Mouse (Mus musculus) heart, postnatal 25 days (tissue): ENCODE results near the gene Actr10. TPM values are rescaled to one million over a fixed set of nuclear protein-coding genes. Genes with fewer than 3 reads are reported as not detected.

ENCODE experiments used
- DNase-seq: peaks from one replicate; pipeline ENCODE4 v3.0.0; 2022; ENCODE audit warnings: low spot score
- intact Hi-C: fragments of 180-260 bp; cut with DNase I; formaldehyde crosslinking; loops from one replicate; pipeline ENCODE4 v1.15.1; 2025
- total RNA-seq, 2 experiments: library from RNA; stranded (reverse); gene quantifications; 2 replicates each; pipeline ENCODE4 v1.2.3; 2021

Actr10 gene
- total RNA-seq = 100 to 1,000 TPM; 133 to 135 TPM

DNA sequence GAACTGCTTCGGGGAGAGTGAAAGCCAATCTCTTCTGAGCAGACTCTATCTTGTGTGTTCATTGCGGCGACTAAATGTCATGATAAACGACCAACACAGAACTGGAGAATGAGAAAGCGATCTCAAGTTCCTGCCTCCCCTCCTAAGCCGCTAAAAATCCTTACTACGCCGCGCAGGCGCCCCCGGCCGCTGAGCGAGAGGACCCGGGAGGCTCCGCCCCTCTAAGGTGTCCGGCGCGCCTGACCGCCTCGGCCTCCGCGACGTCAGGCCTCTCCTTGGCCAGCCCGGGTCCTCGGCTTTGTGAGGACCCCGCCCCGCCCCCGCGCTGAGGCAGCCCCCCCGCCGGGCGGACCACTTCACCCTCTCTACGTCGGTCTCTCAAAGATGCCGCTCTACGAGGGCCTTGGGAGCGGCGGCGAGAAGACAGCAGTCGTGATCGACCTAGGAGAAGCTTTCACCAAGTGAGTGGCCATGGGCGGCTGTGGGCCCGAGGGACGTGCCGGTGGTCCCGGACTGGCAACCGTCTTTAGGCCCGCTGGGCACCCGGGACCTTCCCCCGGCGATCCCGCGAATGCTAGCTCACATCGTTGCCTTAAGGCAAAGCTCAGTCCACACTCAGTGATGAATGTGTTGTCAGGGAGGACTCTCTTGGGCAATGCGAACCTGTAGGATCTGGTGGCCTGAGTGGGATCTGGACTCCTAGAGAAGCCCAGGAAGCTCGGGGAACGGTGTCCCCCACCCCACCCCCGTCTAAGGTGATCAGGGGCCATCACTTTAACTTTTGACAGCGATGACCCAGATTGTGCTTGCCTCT, at the start of gene Actr10:
Gene Actr10, plus strand, starts transcription at position 287 of the 814 bp plus-strand sequence.
- DNase-seq = peak; percentile 89
- intact Hi-C loops = loop anchor here (2.0 kb wide), 1 partner anchor 27 kb away; no protein-coding TSS in a partner anchor

GRCm38 (mm10) chr12:70890405-70890804, 47.3 kb upstream of the Actr10 start:
- intact Hi-C loops = no loop called here
- DNase-seq = no peak

DNA sequence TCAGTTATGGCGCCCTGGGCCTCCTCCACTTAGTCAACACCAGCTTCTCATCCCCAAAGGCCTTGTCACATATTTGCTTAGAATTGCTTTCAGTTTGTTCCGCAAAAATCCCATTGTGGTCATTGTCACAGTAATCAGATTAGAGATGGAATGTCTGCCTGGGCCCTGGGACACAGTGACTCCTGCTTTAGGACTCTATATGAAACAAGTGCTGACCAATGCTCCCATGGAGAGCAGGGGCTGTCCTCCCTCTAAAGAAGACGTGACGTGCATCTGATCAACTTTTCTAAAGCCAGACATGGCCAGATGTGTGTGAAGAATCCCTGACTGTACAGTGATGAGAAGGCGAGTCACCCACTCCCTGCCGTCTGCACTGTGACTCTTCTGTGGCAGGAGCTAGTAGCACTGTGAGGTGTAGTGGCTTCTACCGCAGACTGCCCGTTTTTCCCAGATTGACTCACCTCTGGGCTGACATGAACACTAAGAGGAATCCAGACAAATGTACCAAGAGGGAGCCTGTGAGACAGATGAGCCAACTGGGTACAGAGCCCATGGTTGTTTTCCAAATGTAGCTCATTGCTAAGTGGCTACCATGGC, 46.7 kb upstream of the Actr10 start:
- no peak for DNase-seq
- intact Hi-C loops = no loop called here

DNA sequence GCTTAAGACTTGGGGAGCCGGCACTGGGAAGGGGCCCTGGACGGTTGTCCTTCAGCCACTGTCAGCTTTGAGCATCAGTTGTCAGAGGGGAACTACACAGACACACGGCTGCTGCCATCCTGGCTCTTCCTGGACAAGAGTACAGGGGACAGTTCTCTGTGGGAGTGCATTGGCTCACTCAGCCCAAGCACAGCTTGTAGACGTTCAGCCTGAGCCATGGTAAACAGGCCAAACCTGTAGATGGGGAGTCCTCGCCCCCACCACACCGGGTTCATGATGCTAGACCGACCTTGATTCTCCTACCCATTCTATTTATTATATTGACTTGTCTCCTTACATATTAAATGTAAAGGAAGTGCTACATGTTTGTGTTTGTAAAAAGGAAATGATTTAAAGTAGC, 42.4 kb upstream of the Actr10 start:
- intact Hi-C loops = no loop called here
- no peak for DNase-seq

- DNase-seq = no peak
- intact Hi-C loops = no loop called here
Observed at GRCm38 (mm10) chr12:70896068-70896467, 41.6 kb upstream of the Actr10 start.

- no peak for DNase-seq
- intact Hi-C loops = no loop called here
Observed at GRCm38 (mm10) chr12:70897434-70897833, 40.2 kb upstream of the Actr10 start.

- DNase-seq = no peak
- intact Hi-C loops = no loop called here
Observed at GRCm38 (mm10) chr12:70898450-70898849, 39.2 kb upstream of the Actr10 start.

- intact Hi-C loops = no loop called here
- DNase-seq = no peak
Observed at GRCm38 (mm10) chr12:70904471-70904870, 33.2 kb upstream of the Actr10 start.

DNA sequence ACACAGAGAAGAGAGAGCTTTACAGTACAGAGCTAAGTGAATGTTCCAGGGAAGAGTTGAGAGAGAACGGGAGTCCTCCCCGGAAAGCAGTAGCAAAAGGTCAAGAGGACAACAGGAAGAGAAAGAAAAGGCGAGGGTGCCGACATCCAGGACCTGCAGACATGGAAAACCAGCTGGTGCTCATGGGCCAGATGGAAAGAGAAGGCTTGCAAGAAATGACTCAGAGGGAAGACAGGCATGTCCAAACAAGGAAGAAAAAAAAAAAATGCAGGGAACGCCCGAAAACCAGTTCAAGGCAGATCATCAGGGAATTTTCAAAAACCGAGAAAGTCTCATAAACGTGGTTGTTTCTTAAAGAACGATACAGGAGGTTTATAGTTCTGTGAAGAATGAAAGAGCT, 30.8 kb upstream of the Actr10 start:
- DNase-seq = peak; percentile 39
- intact Hi-C loops = no loop called here

- intact Hi-C loops = loop anchor here (2.0 kb wide), 1 partner anchor 81 kb away; no protein-coding TSS in a partner anchor
Observed at GRCm38 (mm10) chr12:70907651-70908050, 30.0 kb upstream of the Actr10 start.

DNA sequence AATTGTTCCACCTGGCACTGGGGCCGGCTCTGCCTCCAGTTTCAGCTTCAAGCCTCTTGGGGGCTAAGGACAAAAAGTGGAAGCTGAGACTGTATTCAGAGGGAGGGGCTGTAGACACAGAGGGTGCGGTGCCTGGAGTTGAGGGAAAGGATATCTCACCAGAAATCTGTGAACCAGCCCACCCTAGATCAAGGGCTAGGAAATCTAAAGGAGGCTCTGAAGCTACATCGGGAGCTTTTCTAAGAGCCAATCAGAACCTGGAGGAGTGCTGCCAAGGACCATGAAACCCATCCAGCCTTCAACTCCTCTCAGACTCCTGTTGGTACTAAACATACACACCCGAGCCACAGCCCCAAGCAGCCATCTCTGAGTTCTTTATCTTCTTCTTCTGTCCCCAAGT, 29.6 kb upstream of the Actr10 start:
- no peak for DNase-seq
- intact Hi-C loops = loop anchor here (2.0 kb wide), 1 partner anchor 81 kb away; no protein-coding TSS in a partner anchor

More at GRCm38 (mm10) chr12:70907651-70908050, 30.0 kb upstream of the Actr10 start:
- no peak for DNase-seq

DNA sequence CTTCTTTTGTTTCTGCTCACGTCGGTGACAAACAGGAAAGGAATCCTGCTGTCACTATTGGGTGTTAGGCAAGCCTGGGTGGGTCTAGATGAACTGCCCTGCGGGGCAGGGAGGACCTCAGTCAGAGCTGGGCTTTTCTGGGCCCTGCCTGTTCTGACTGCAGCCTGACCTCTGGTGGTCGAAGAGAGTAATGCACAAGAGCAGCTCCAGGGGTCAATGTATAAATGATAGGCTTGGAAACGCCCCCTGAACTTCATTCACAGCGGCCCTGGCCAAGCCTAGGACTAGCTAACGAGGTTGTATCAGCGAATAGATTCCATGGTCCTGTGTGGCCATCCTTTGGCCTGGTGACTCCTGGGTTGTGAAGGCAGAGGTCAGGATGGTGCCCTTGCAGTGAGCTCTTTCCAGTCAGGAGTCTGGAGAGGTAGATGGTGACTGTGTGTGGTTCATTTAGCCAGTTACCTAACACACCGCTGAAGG, 27.4 kb upstream of the Actr10 start:
- DNase-seq = peak; percentile 69

DNA sequence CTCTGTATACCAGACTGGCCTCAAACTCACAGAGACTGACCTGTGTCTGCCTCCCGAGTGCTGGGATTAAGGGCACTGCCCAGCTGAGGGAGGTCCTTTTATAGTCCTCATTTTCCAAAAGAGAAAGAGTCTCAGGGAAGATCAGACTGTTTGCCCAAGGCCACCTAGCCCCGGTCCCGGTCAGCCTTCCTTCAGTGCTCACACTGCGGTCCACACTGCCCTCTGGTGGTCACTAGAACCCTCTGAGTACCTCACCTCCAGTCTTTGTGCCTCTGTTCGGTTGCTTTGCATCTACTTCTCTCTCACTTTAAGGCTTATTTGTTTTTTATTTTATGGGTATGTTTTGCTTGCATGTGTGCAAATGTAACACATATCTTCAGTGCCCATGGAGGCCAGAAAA, 26.6 kb upstream of the Actr10 start:
- intact Hi-C loops = loop anchor here (1.0 to 10.0 kb wide), 3 partner anchors 254 to 676 kb away; partner anchors contain the start of gene Pygl
- peak; percentile 62 for DNase-seq

More for the DNA sequence above, 27.4 kb upstream of the Actr10 start:
- intact Hi-C loops = loop anchor here (5.0 to 10.0 kb wide), 2 partner anchors 253 to 675 kb away; partner anchors contain the start of gene Pygl

- intact Hi-C loops = loop anchor here (1.0 to 10.0 kb wide), 3 partner anchors 255 to 677 kb away; partner anchors contain the start of gene Pygl
- no peak for DNase-seq
Observed at GRCm38 (mm10) chr12:70911676-70912379, 25.8 kb upstream of the Actr10 start.

GRCm38 (mm10) chr12:70913429-70913828, 24.2 kb upstream of the Actr10 start:
- intact Hi-C loops = loop anchor here (5.0 to 10.0 kb wide), 2 partner anchors 256 to 679 kb away; partner anchors contain the start of gene Pygl
- no peak for DNase-seq

GRCm38 (mm10) chr12:70914387-70914786, 23.3 kb upstream of the Actr10 start:
- no peak for DNase-seq
- intact Hi-C loops = loop anchor here (5.0 to 10.0 kb wide), 2 partner anchors 257 to 680 kb away; partner anchors contain the start of gene Pygl

DNA sequence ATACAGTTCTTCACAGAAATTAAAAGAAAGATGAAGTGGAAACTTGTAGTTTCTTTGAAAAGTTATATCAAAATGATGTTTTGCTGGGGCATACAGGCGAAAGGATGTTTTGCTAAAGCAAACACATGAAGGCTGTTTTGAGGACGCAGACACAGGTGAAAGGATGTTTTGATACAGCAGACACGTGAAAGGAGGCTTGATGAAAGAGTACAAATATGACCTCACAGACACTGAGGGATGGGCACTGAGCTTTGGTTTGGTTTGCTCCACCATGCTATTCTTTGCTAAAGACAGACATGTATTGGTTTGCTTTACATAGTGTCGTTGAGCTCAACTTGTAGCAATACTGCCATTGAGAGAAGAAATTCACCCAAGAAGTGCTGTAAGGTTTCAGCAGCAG, 7.9 kb upstream of the Actr10 start:
- DNase-seq = no peak
- intact Hi-C loops = no loop called here

DNA sequence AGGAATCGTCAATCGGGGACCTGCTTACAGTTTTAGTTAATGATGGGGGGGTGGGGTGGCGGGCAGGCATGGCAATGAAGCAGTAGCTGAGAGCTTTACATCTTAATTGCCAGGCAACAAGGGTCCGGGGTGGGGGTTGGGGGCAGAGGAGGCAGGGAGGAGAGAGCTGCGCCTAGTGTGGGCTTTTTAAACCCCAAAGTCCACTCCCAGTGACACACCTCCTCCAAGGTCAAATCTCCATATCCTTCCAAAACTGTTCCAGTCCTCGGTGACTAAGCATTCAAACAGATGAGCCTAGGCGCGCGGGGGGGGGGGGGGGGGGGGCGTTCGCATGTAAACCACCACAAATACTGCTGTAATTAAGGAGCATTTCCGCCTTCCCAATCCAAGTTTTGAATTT, 507 bp upstream of the Actr10 start:
- intact Hi-C loops = no loop called here
- no peak for DNase-seq

GRCm38 (mm10) chr12:70940806-70941205, 3.1 kb downstream of the Actr10 start:
- no peak for DNase-seq
- intact Hi-C loops = no loop called here

GRCm38 (mm10) chr12:70944181-70944580, 6.5 kb downstream of the Actr10 start:
- intact Hi-C loops = no loop called here
- no peak for DNase-seq
